Mouse (Mus musculus): ENCODE results near the gene Prph.
"Not testable (repeated sequence)": the region's sequence is repeated elsewhere in the genome, so short reads cannot be mapped to it uniquely, and the experiment has no call there.

The Prph gene

GRCm38 (mm10) chr15:99076011-99076410 is 21.0 kb downstream of the Prph start:
- not testable (repeated sequence) for DNase-seq (ENCODE audit: low spot score in 2 of 2)

GRCm38 (mm10) chr15:99078181-99078910 is 23.4 kb downstream of the Prph start:
- no peak for DNase-seq (ENCODE audit: low spot score in 2 of 2)

GRCm38 (mm10) chr15:99079804-99080203 is 24.8 kb downstream of the Prph start:
- no peak for DNase-seq (ENCODE audit: low spot score in 2 of 2)

- no peak for DNase-seq (ENCODE audit: low spot score in 2 of 2)
These were observed 27.3 kb downstream of the Prph start for GRCm38 (mm10) chr15:99082322-99082721.

GRCm38 (mm10) chr15:99082840-99083239 is 27.9 kb downstream of the Prph start:
- DNase-seq (ENCODE audit: low spot score in 2 of 2) = no peak

- peak in 1 of 2 experiments; percentile 41 for DNase-seq (ENCODE audit: low spot score in 2 of 2)
These were observed 28.3 kb downstream of the Prph start for GRCm38 (mm10) chr15:99083258-99083657.

GRCm38 (mm10) chr15:99083867-99084557 is 29.0 kb downstream of the Prph start:
- DNase-seq (ENCODE audit: low spot score in 2 of 2) = no peak

- DNase-seq (ENCODE audit: low spot score in 2 of 2) = no peak
These were observed 29.6 kb downstream of the Prph start for GRCm38 (mm10) chr15:99084618-99085017.

- DNase-seq (ENCODE audit: low spot score in 2 of 2) = no peak
These were observed 31.0 kb downstream of the Prph start for GRCm38 (mm10) chr15:99085997-99086396.

GRCm38 (mm10) chr15:99087253-99088075 is 32.5 kb downstream of the Prph start, which contains the start of gene C1ql4:
Gene C1ql4, minus strand, starts transcription at chr15:99087817.
- no peak for DNase-seq (ENCODE audit: low spot score in 2 of 2)

GRCm38 (mm10) chr15:99088292-99088691 is 33.3 kb downstream of the Prph start:
- peak in 1 of 2 experiments; percentile 64 for DNase-seq (ENCODE audit: low spot score in 2 of 2)

- no peak for DNase-seq (ENCODE audit: low spot score in 2 of 2)
These were observed 34.1 kb downstream of the Prph start for GRCm38 (mm10) chr15:99089069-99089468.

GRCm38 (mm10) chr15:99092870-99093269 is 37.9 kb downstream of the Prph start, which contains the start of gene Dnajc22:
Gene Dnajc22, plus strand, starts transcription at chr15:99093170.
- DNase-seq (ENCODE audit: low spot score in 2 of 2) = no peak

- DNase-seq (ENCODE audit: low spot score in 2 of 2) = peak in 1 of 2 experiments; percentile 31
These were observed 38.6 kb downstream of the Prph start for GRCm38 (mm10) chr15:99093291-99094258.

- DNase-seq (ENCODE audit: low spot score in 2 of 2) = peak in 1 of 2 experiments; percentile 37
These were observed 39.8 kb downstream of the Prph start for GRCm38 (mm10) chr15:99094631-99095270.

- DNase-seq (ENCODE audit: low spot score in 2 of 2) = no peak
These were observed 40.4 kb downstream of the Prph start for GRCm38 (mm10) chr15:99095356-99095755.

- no peak for DNase-seq (ENCODE audit: low spot score in 2 of 2)
These were observed 41.3 kb downstream of the Prph start for GRCm38 (mm10) chr15:99096061-99096793.

- no peak for DNase-seq (ENCODE audit: low spot score in 2 of 2)
These were observed 42.0 kb downstream of the Prph start for GRCm38 (mm10) chr15:99096831-99097500.

GRCm38 (mm10) chr15:99097840-99098492 is 43.0 kb downstream of the Prph start:
- DNase-seq (ENCODE audit: low spot score in 2 of 2) = no peak

Data from frontal cortex, postnatal 10 days (tissue).